Mouse (Mus musculus): ENCODE results near the gene Tmem156.

- TF ChIP-seq CTCF (conservative IDR thresholded peaks at IDR 0.05; ENCODE audit: insufficient read depth, insufficient read length, low read depth, low read length) (no peak), POLR2A (IDR thresholded peaks at IDR 0.05; ENCODE audit: low read depth, low read length) (no peak)
These were observed 53.6 kb downstream of the Tmem156 start for GRCm38 (mm10) chr5:65038305-65038704.
